Mouse (Mus musculus): ENCODE results near the gene Glod5.

Gene Glod5

DNA sequence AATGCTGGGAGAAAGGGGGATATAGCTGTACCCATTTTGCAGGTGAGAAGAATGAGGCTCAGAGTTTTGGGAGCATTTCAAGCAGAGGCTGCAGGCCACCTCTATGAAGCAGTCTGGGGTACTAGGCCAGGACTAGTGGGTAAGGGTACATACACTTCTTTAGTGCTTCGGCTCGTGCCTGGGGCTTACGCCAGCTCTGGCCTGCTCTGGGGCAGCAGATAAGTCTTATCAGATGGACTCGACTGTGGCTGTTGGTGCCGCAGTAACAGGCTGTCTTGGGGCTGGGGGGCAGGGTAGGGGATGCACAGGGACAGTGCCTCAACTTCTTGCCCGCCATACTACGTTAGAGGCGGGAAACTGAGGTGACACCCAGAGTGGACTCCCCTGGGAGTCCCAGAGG, 50.1 kb downstream of the Glod5 start:
- no peak for DNase-seq (ENCODE audit: low read depth)

GRCm38 (mm10) chrX:7967596-7968201, 50.6 kb downstream of the Glod5 start:
- DNase-seq (ENCODE audit: low read depth), result peak; percentile 54

GRCm38 (mm10) chrX:7966161-7966560, 52.1 kb downstream of the Glod5 start:
- no peak for DNase-seq (ENCODE audit: low read depth)

GRCm38 (mm10) chrX:7963829-7964626, 54.3 kb downstream of the Glod5 start:
- DNase-seq (ENCODE audit: low read depth), result no peak

- no peak for DNase-seq (ENCODE audit: low read depth)
These were observed 59.4 kb downstream of the Glod5 start for GRCm38 (mm10) chrX:7958868-7959267.
